Mouse (Mus musculus): ENCODE results near the gene Enox1. TPM values are rescaled to one million over a fixed set of nuclear protein-coding genes. Genes with fewer than 3 reads are reported as not detected.

Gene Enox1
- total and polyA plus RNA-seq, 3 experiments: not detected

- H3K4me3 ChIP-seq (replicated peaks in 1 of 3; ENCODE audit: low read depth in 2 of 3, low read length in 2 of 3, poor library complexity in 1 of 3): peak overlapping the region in 1 of 3 experiments; percentile 11
- no peaks in the 10 kb centered on the region for H3K4me1 ChIP-seq (ENCODE audit: control insufficient read depth in 1 of 2, insufficient read depth in 2 of 2)
- dilution Hi-C loops (cut with MboI; ENCODE audit: extremely low pct_ligation_motif_present, extremely low pct_unique_long_range_greater_than_20kb, low sequenced_read_pairs): no loop called here
- no peaks in the 10 kb centered on the region for H3K36me3 ChIP-seq (replicated peaks in 1 of 2; ENCODE audit: control insufficient read depth in 1 of 2, insufficient read depth in 1 of 2, low read length in 1 of 2)
- H3K9me3 ChIP-seq (replicated peaks; ENCODE audit: low read length): peaks cover 66% of the 10 kb centered on the region
- no peaks in the 10 kb centered on the region for H3K27me3 ChIP-seq (replicated peaks)
- H3K4me2 ChIP-seq (ENCODE audit: insufficient read depth, low read depth, poor library complexity, severe bottlenecking): no peak overlapping the region
- TF ChIP-seq ZC3H11A (IDR thresholded peaks at IDR 0.05; ENCODE audit: low read depth, low read length) (no peak), JUND (conservative IDR thresholded peaks at IDR 0.05; ENCODE audit: low read depth, low read length) (no peak), ZKSCAN1 (IDR thresholded peaks at IDR 0.05; ENCODE audit: borderline replicate concordance, low read depth, low read length) (no peak), IRF4 (IDR thresholded peaks at IDR 0.05; ENCODE audit: low read depth, low read length) (no peak)
- no peaks in the 10 kb centered on the region for H3K79me2 ChIP-seq (replicated peaks; ENCODE audit: control insufficient read depth, extremely low read depth, insufficient read depth, poor library complexity, severe bottlenecking)
- no peak overlapping the region for H3K27ac ChIP-seq (ENCODE audit: insufficient read depth, low read depth)
- in situ Hi-C loops (cut with MboI; ENCODE audit: low pct_ligation_motif_present, low pct_unique_long_range_greater_than_20kb, low sequenced_read_pairs): no loop called here
- DNase-seq (ENCODE audit: extremely low read depth): no peak
- H3K9ac ChIP-seq (ENCODE audit: insufficient read depth, low read depth): no peak overlapping the region
Observed at GRCm38 (mm10) chr14:77451916-77452315, 295.4 kb downstream of the Enox1 start.

DNA sequence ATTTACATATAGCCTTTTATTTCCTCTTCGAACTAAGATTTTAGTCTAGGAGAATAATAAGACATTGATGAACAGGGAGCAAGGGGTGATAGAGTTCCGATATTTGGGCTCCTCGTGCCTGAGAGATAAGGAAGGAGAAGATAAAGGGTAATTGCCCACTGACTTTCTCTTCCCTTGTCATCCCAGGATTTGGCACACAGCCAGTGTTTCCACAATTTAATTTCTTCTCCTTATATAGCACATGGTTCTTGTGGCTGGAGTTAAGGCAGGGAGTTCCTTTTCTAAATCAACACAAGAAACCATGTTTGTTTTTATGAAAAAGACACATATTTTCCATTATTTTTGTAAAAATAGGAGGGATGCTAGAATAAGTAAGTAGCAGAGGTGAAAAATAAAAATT lies 299.5 kb downstream of the Enox1 start:
- H3K4me3 ChIP-seq (replicated peaks in 1 of 3; ENCODE audit: low read depth in 2 of 3, low read length in 2 of 3, poor library complexity in 1 of 3): no peak overlapping the region
- no peaks in the 10 kb centered on the region for H3K79me2 ChIP-seq (replicated peaks; ENCODE audit: control insufficient read depth, extremely low read depth, insufficient read depth, poor library complexity, severe bottlenecking)
- no peak overlapping the region for H3K4me2 ChIP-seq (ENCODE audit: insufficient read depth, low read depth, poor library complexity, severe bottlenecking)
- H3K9me3 ChIP-seq (replicated peaks; ENCODE audit: low read length): peaks cover 60% of the 10 kb centered on the region
- no peak for DNase-seq (ENCODE audit: extremely low read depth)
- no peaks in the 10 kb centered on the region for H3K36me3 ChIP-seq (replicated peaks in 1 of 2; ENCODE audit: control insufficient read depth in 1 of 2, insufficient read depth in 1 of 2, low read length in 1 of 2)
- TF ChIP-seq POLR2A (IDR thresholded peaks at IDR 0.05; ENCODE audit: low read depth, low read length) (no peak), E2F4 (IDR thresholded peaks at IDR 0.05; ENCODE audit: insufficient replicate concordance, low read depth, low read length) (no peak), SMC3 (IDR thresholded peaks at IDR 0.05; ENCODE audit: low read depth, low read length) (no peak), PAX5 (IDR thresholded peaks at IDR 0.05; ENCODE audit: low read length) (no peak), ZMIZ1 (IDR thresholded peaks at IDR 0.05; ENCODE audit: low read depth, low read length) (no peak), RCOR1 (conservative IDR thresholded peaks at IDR 0.05; ENCODE audit: low read depth, low read length) (no peak), SIN3A (IDR thresholded peaks at IDR 0.05; ENCODE audit: low read length) (no peak), NRF1 (IDR thresholded peaks at IDR 0.05; ENCODE audit: low read depth, low read length) (no peak), KAT2A (IDR thresholded peaks at IDR 0.05; ENCODE audit: insufficient replicate concordance, low read length) (no peak), ELF1 (IDR thresholded peaks at IDR 0.05; ENCODE audit: low read depth, low read length) (no peak), ETS1 (conservative IDR thresholded peaks at IDR 0.05; ENCODE audit: low read depth, low read length) (no peak), ZNF384 (IDR thresholded peaks at IDR 0.05; ENCODE audit: low read depth, low read length) (no peak)
- in situ Hi-C loops (cut with MboI; ENCODE audit: low pct_ligation_motif_present, low pct_unique_long_range_greater_than_20kb, low sequenced_read_pairs): no loop called here
- no peaks in the 10 kb centered on the region for H3K4me1 ChIP-seq (ENCODE audit: control insufficient read depth in 1 of 2, insufficient read depth in 2 of 2)
- dilution Hi-C loops (cut with MboI; ENCODE audit: extremely low pct_ligation_motif_present, extremely low pct_unique_long_range_greater_than_20kb, low sequenced_read_pairs): no loop called here
- no peak overlapping the region for H3K27ac ChIP-seq (ENCODE audit: insufficient read depth, low read depth)
- no peaks in the 10 kb centered on the region for H3K27me3 ChIP-seq (replicated peaks)
- H3K9ac ChIP-seq (ENCODE audit: insufficient read depth, low read depth): no peak overlapping the region
